In genomic region chr1:74437702-74438427, GRCm38 (mm10) we compare ENCODE assay signal across 9 mouse cellular contexts. TPM values are rescaled to one million over a fixed set of nuclear protein-coding genes. Genes with fewer than 3 reads are reported as not detected.
A peak's percentile ranks its signal among the peaks of the same experiment; 100 is the strongest.
DNase-seq lines count a peak whose midpoint lies in the region; ATAC-seq and TF ChIP-seq lines count a peak whose summit lies in the region.
"Had no signal": no experiment of that assay in that cellular context is flagged by ENCODE, and none has a peak within 500 bp of the region (broad histone marks: within the 10 kb centered on the region; RNA-seq: fewer than 3 reads in every experiment).

No protein-coding gene starts in this region.

- H3ac ChIP-seq in myocyte (ENCODE audit: control insufficient read depth, insufficient read length), result no peak overlapping the region

- peaks cover 20% of the 10 kb centered on the region for H3K36me3 ChIP-seq in myocyte (ENCODE audit: control insufficient read depth, insufficient read depth)
- H3K36me3 ChIP-seq in neural tube, embryonic 15.5 days, result peaks cover 47% of the 10 kb centered on the region

- no peak for TF ChIP-seq POLR2A in myocyte (IDR thresholded peaks at IDR 0.05; ENCODE audit: insufficient read length, low read depth)

- no peak overlapping the region for H3K4me2 ChIP-seq in myocyte (ENCODE audit: low read depth)
- no peak overlapping the region for H3K4me2 ChIP-seq in neural tube, embryonic 15.5 days
- H3K4me2 ChIP-seq: liver, embryonic 13.5 days had no signal

- no peak for ATAC-seq in megakaryocyte-erythroid progenitor cell, adult 5-6 weeks (replicated peaks; ENCODE audit: low FRiP score, low TSS enrichment, poor library complexity, severe bottlenecking)
- ATAC-seq in neural tube, embryonic 15.5 days (ENCODE audit: low FRiP score), result no peak

- no peak overlapping the region for H3K27ac ChIP-seq in neural tube, embryonic 15.5 days (replicated peaks)
- H3K27ac ChIP-seq: liver, embryonic 13.5 days had no signal

- intact Hi-C loops in heart, postnatal 10 days (cut with DNase I), result loop anchor here (5.0 kb wide), 1 partner anchor 36 kb away; no protein-coding TSS in a partner anchor

- H3K4me1 ChIP-seq in neural tube, embryonic 15.5 days, result no peaks in the 10 kb centered on the region

- no peak overlapping the region for H3K9ac ChIP-seq in neural tube, embryonic 15.5 days (replicated peaks)
- H3K9ac ChIP-seq: liver, embryonic 13.5 days had no signal

- no peak overlapping the region for H3K4me3 ChIP-seq in myocyte
- H3K4me3 ChIP-seq in neural tube, embryonic 15.5 days (replicated peaks), result no peak overlapping the region
- H3K4me3 ChIP-seq: liver, embryonic 13.5 days had no signal

- 70% methylated on average over 8 of the region's 8 CpGs for WGBS in neural tube, embryonic 15.5 days

- no peaks in the 10 kb centered on the region for H3K27me3 ChIP-seq in myocyte (ENCODE audit: control insufficient read depth, insufficient read depth, insufficient read length)
- no peaks in the 10 kb centered on the region for H3K27me3 ChIP-seq in neural tube, embryonic 15.5 days (replicated peaks)
- H3K27me3 ChIP-seq: liver, embryonic 13.5 days had no signal

- DNase-seq in right cerebral cortex, adult 18-20 months, result peak; percentile 81
- no peak for DNase-seq in right cerebral cortex, postnatal 10 days (ENCODE audit: low spot score in 2 of 2)
- peak; percentile 83 for DNase-seq in adrenal gland, adult 8-10 months
- DNase-seq in heart, postnatal 10 days, result peak; percentile 51 to 57
- no peak for DNase-seq in cerebellum, adult 11 months
- DNase-seq: liver, embryonic 13.5 days had no signal

- no peaks in the 10 kb centered on the region for H3K9me3 ChIP-seq in neural tube, embryonic 15.5 days (replicated peaks)
- H3K9me3 ChIP-seq: liver, embryonic 13.5 days had no signal

- H3K79me2 ChIP-seq in myocyte (ENCODE audit: control insufficient read depth, insufficient read depth), result no peaks in the 10 kb centered on the region

TF ChIP-seq in myocyte, 11 proteins besides CTCF, POLR2A, EP300 and RAD21:
- TF ChIP-seq CEBPB (IDR thresholded peaks at IDR 0.05; ENCODE audit: insufficient read depth, poor library complexity, severe bottlenecking), result no peak
- no peak for TF ChIP-seq SRF (IDR thresholded peaks at IDR 0.05; ENCODE audit: control insufficient read depth, insufficient read length, low read depth)
- peak; percentile 99 for TF ChIP-seq USF1 (IDR thresholded peaks at IDR 0.05; ENCODE audit: low read depth)
- TF ChIP-seq POLR2AphosphoS2 (IDR thresholded peaks at IDR 0.05; ENCODE audit: insufficient read length, low read depth), result no peak
- TF ChIP-seq TCF3 (IDR thresholded peaks at IDR 0.05; ENCODE audit: insufficient read length, low read depth), result no peak
TF ChIP-seq in myocyte: peak in this region for 1.

RNA-seq across cellular contexts. Expression of gene Vil1, which starts 28.7 kb away (rescaled TPM):
- 1 to 10 TPM in 3 of 4 experiments, under 1 TPM in 1; 0.96 to 4.1 (median 2.6) TPM for total RNA-seq in adrenal gland, adult 8-10 months (2022)
- 1 to 10 TPM; 1.1 to 1.2 TPM for total RNA-seq in heart, postnatal 10 days (2021)
- polyA plus RNA-seq in myocyte (2012; fragmentation: generic; extraction: Trizol), result 0.02 TPM
- not detected in 2 replicates for total RNA-seq in megakaryocyte-erythroid progenitor cell, adult 5-6 weeks (2014; fragmentation: Nextera tagmentation)
- total RNA-seq in megakaryocyte-erythroid progenitor cell, adult 5-6 weeks (2017), result not detected in 2 replicates
- polyA plus RNA-seq in neural tube, embryonic 15.5 days (2015; fragmentation: Nextera tagmentation; extraction: Ambion mirVana), result 0.33 and 5.9 TPM in 2 replicates

RNA-seq across cellular contexts. Expression of gene Ctdsp1, which starts 46.6 kb away (rescaled TPM):
- total RNA-seq in adrenal gland, adult 8-10 months (2022), result 100 to 1,000 TPM; 141 to 175 (median 160) TPM
- total RNA-seq in heart, postnatal 10 days (2021), result 100 to 1,000 TPM; 117 to 122 TPM
- 64.0 TPM for polyA plus RNA-seq in myocyte (2012; fragmentation: generic; extraction: Trizol)
- total RNA-seq in megakaryocyte-erythroid progenitor cell, adult 5-6 weeks (2014; fragmentation: Nextera tagmentation), result 84.0 and 87.0 TPM in 2 replicates
- total RNA-seq in megakaryocyte-erythroid progenitor cell, adult 5-6 weeks (2017), result 19.5 and 26.8 TPM in 2 replicates
- polyA plus RNA-seq in neural tube, embryonic 15.5 days (2015; fragmentation: Nextera tagmentation; extraction: Ambion mirVana), result 16.8 and 30.2 TPM in 2 replicates

Comparison
In these comparisons a context has a peak if more than half of its experiments do, and no peak if none do; other contexts are left out.
1. DNase-seq: peak in right cerebral cortex, adult 18-20 months (single experiment), adrenal gland, adult 8-10 months (single experiment) and heart, postnatal 10 days (2 of 2); none in right cerebral cortex, postnatal 10 days (0 of 2) and cerebellum, adult 11 months (single experiment).